Mouse (Mus musculus) embryonic facial prominence, embryonic 13.5 days (tissue): ENCODE measurements at regions not wholly inside any gene's neighbourhood (a gene's known extent, or its start where the extent isn't known, plus 50 kb on each side); places are given as distances from the start of the nearest gene placed in this dataset.

Source experiments
- ATAC-seq: fragments of 200-750 bp; cut with Nextera tagmentation; 2 replicates; pipeline ENCODE4 v1.8.0; 2017; ENCODE audit warnings: low read depth; ENCODE audit not compliant: insufficient number of reproducible peaks, insufficient read depth, low FRiP score, low TSS enrichment
- H3K27ac ChIP-seq: fragments of 300-500 bp; sonication (generic); 2 replicates; pipeline ENCODE4 v1.5.1; 2015; ENCODE audit warnings: moderate library complexity, mild to moderate bottlenecking, inconsistent platforms
- H3K27me3 ChIP-seq: fragments of 300-500 bp; sonication (generic); 2 replicates; pipeline ENCODE4 v1.6.1; 2015; ENCODE audit warnings: mild to moderate bottlenecking, inconsistent platforms
- H3K36me3 ChIP-seq: fragments of 300-500 bp; sonication (generic); 2 replicates; pipeline ENCODE4 v1.6.1; 2015; ENCODE audit warnings: mild to moderate bottlenecking, inconsistent platforms
- H3K4me1 ChIP-seq: fragments of 300-500 bp; sonication (generic); 2 replicates; pipeline ENCODE4 v1.6.1; 2015; ENCODE audit warnings: inconsistent platforms
- H3K4me2 ChIP-seq: fragments of 300-500 bp; sonication (generic); 2 replicates; pipeline ENCODE4 v1.6.1; 2015; ENCODE audit warnings: moderate library complexity, mild to moderate bottlenecking, inconsistent platforms
- H3K4me3 ChIP-seq: fragments of 300-500 bp; sonication (generic); 2 replicates; pipeline ENCODE4 v1.5.1; 2015; ENCODE audit warnings: mild to moderate bottlenecking, inconsistent platforms
- H3K9ac ChIP-seq: fragments of 300-500 bp; sonication (generic); 2 replicates; pipeline ENCODE4 v1.6.1; 2015; ENCODE audit warnings: mild to moderate bottlenecking, inconsistent platforms
- H3K9me3 ChIP-seq: fragments of 300-500 bp; sonication (generic); 2 replicates; pipeline ENCODE4 v1.6.1; 2016; ENCODE audit warnings: inconsistent platforms
- WGBS: fragments of 180-500 bp; shearing (Covaris S2); methylation state at CpG from one replicate; pipeline ENCODE4 v1.1.7; 2015; ENCODE audit warnings: mixed read lengths; 5-methylcytosine and 5-hydroxymethylcytosine counted together

- H3K4me2 ChIP-seq = no peak overlapping the region
- WGBS = 67% methylated on average over 10 of the region's 10 CpGs
- H3K36me3 ChIP-seq = no peaks in the 10 kb centered on the region
- no peak overlapping the region for H3K27ac ChIP-seq
- ATAC-seq = no peak
- no peaks in the 10 kb centered on the region for H3K9me3 ChIP-seq
- H3K4me3 ChIP-seq = no peak overlapping the region
- no peak overlapping the region for H3K9ac ChIP-seq
- H3K4me1 ChIP-seq = peaks cover 6% of the 10 kb centered on the region; the same call in 1 of the 2 replicates
- H3K27me3 ChIP-seq = peaks cover 33% of the 10 kb centered on the region
These were observed 140.1 kb downstream of the Kcnk1 start for GRCm38 (mm10) chr8:126135100-126135499.

GRCm38 (mm10) chr8:126135573-126135972, 140.6 kb downstream of the Kcnk1 start:
- Histone ChIP-seq H3K4me2 (no peak overlapping the region), H3K27me3 (peaks cover 38% of the 10 kb centered on the region), H3K9me3 (no peaks in the 10 kb centered on the region), H3K9ac (no peak overlapping the region), H3K36me3 (no peaks in the 10 kb centered on the region), H3K27ac (no peak overlapping the region), H3K4me1 (peaks cover 6% of the 10 kb centered on the region; the same call in 1 of the 2 replicates), H3K4me3 (no peak overlapping the region)
- WGBS = 82% methylated on average over 3 of the region's 3 CpGs
- ATAC-seq = no peak

GRCm38 (mm10) chr8:126136946-126137345, 142.0 kb downstream of the Kcnk1 start:
- WGBS = 78% methylated on average over 3 of the region's 3 CpGs
- peaks cover 51% of the 10 kb centered on the region for H3K27me3 ChIP-seq

GRCm38 (mm10) chr8:126137452-126137851, 142.5 kb downstream of the Kcnk1 start:
- Histone ChIP-seq H3K4me3 (no peak overlapping the region), H3K4me2 (no peak overlapping the region), H3K9ac (no peak overlapping the region), H3K4me1 (peaks cover 6% of the 10 kb centered on the region; the same call in 1 of the 2 replicates), H3K27ac (no peak overlapping the region), H3K27me3 (peaks cover 56% of the 10 kb centered on the region), H3K9me3 (no peaks in the 10 kb centered on the region), H3K36me3 (no peaks in the 10 kb centered on the region)
- WGBS = 62% methylated on average over 4 of the region's 4 CpGs
- ATAC-seq = no peak

More at GRCm38 (mm10) chr8:126136946-126137345, 142.0 kb downstream of the Kcnk1 start:
- H3K9me3 ChIP-seq = no peaks in the 10 kb centered on the region
- H3K4me2 ChIP-seq = no peak overlapping the region
- H3K36me3 ChIP-seq = no peaks in the 10 kb centered on the region
- H3K9ac ChIP-seq = no peak overlapping the region
- H3K27ac ChIP-seq = no peak overlapping the region
- no peak for ATAC-seq
- peaks cover 6% of the 10 kb centered on the region; the same call in 1 of the 2 replicates for H3K4me1 ChIP-seq
- no peak overlapping the region for H3K4me3 ChIP-seq

GRCm38 (mm10) chr8:126138645-126139545, 143.9 kb downstream of the Kcnk1 start:
- 0 out of 2 replicates have a peak, but pooled peaks have one; percentile 37 for ATAC-seq
- Histone ChIP-seq H3K9ac (peak overlapping the region; percentile 65), H3K27ac (no peak overlapping the region), H3K4me3 (peak overlapping the region; percentile 56), H3K36me3 (no peaks in the 10 kb centered on the region), H3K27me3 (peaks cover 59% of the 10 kb centered on the region), H3K9me3 (no peaks in the 10 kb centered on the region), H3K4me2 (peak overlapping the region; percentile 98), H3K4me1 (peaks cover 6% of the 10 kb centered on the region; the same call in 1 of the 2 replicates)
- under 1% methylated on average over 94 of the region's 95 CpGs for WGBS

GRCm38 (mm10) chr8:126139546-126139870, 144.5 kb downstream of the Kcnk1 start:
- no peaks in the 10 kb centered on the region for H3K9me3 ChIP-seq
- peak overlapping the region; percentile 56 for H3K4me3 ChIP-seq
- H3K27me3 ChIP-seq = peaks cover 59% of the 10 kb centered on the region
- H3K9ac ChIP-seq = no peak overlapping the region
- peaks cover 6% of the 10 kb centered on the region; the same call in 1 of the 2 replicates for H3K4me1 ChIP-seq
- no peak for ATAC-seq
- WGBS = 15% methylated on average over 11 of the region's 11 CpGs
- H3K36me3 ChIP-seq = no peaks in the 10 kb centered on the region
- peak overlapping the region; percentile 98 for H3K4me2 ChIP-seq
- no peak overlapping the region for H3K27ac ChIP-seq

- ATAC-seq = no peak
- H3K4me2 ChIP-seq = no peak overlapping the region
- 80% methylated on average over 6 of the region's 6 CpGs for WGBS
- H3K9ac ChIP-seq = no peak overlapping the region
- no peaks in the 10 kb centered on the region for H3K36me3 ChIP-seq
- H3K27ac ChIP-seq = no peak overlapping the region
- peaks cover 55% of the 10 kb centered on the region for H3K27me3 ChIP-seq
- peaks cover 6% of the 10 kb centered on the region; the same call in 1 of the 2 replicates for H3K4me1 ChIP-seq
- no peaks in the 10 kb centered on the region for H3K9me3 ChIP-seq
- H3K4me3 ChIP-seq = no peak overlapping the region
These were observed 146.0 kb downstream of the Kcnk1 start for GRCm38 (mm10) chr8:126140998-126141397.

GRCm38 (mm10) chr8:126151527-126151926, 146.8 kb upstream of the Slc35f3 start:
- Histone ChIP-seq H3K27ac (no peak overlapping the region), H3K27me3 (no peaks in the 10 kb centered on the region), H3K4me3 (no peak overlapping the region), H3K9me3 (no peaks in the 10 kb centered on the region), H3K36me3 (no peaks in the 10 kb centered on the region), H3K4me1 (0 out of 2 replicates have a peak, but pooled peaks cover 4% of the 10 kb centered on the region), H3K4me2 (no peak overlapping the region), H3K9ac (no peak overlapping the region)
- no peak for ATAC-seq
- WGBS = 79% methylated on average over 4 of the region's 4 CpGs

- Histone ChIP-seq H3K27me3 (no peaks in the 10 kb centered on the region), H3K36me3 (no peaks in the 10 kb centered on the region), H3K9ac (no peak overlapping the region), H3K9me3 (no peaks in the 10 kb centered on the region), H3K4me2 (no peak overlapping the region), H3K4me3 (no peak overlapping the region), H3K4me1 (peaks cover 4% of the 10 kb centered on the region; the same call in 1 of the 2 replicates), H3K27ac (no peak overlapping the region)
- no peak for ATAC-seq
- 79% methylated on average over 1 of the region's 1 CpGs for WGBS
These were observed 144.4 kb upstream of the Slc35f3 start for GRCm38 (mm10) chr8:126153955-126154354.

GRCm38 (mm10) chr8:126157452-126158185, 140.7 kb upstream of the Slc35f3 start:
- 66% methylated on average over 8 of the region's 8 CpGs for WGBS
- no peak for ATAC-seq
- Histone ChIP-seq H3K4me1 (peaks cover 4% of the 10 kb centered on the region; the same call in 1 of the 2 replicates), H3K9me3 (no peaks in the 10 kb centered on the region), H3K4me3 (no peak overlapping the region), H3K4me2 (no peak overlapping the region), H3K27me3 (no peaks in the 10 kb centered on the region), H3K36me3 (no peaks in the 10 kb centered on the region), H3K27ac (no peak overlapping the region), H3K9ac (no peak overlapping the region)

- Histone ChIP-seq H3K36me3 (no peaks in the 10 kb centered on the region), H3K27me3 (no peaks in the 10 kb centered on the region), H3K4me1 (peaks cover 4% of the 10 kb centered on the region; the same call in 1 of the 2 replicates), H3K9me3 (no peaks in the 10 kb centered on the region), H3K9ac (no peak overlapping the region), H3K4me2 (no peak overlapping the region), H3K27ac (no peak overlapping the region), H3K4me3 (no peak overlapping the region)
- 97% methylated on average over 4 of the region's 4 CpGs for WGBS
- no peak for ATAC-seq
These were observed 138.9 kb upstream of the Slc35f3 start for GRCm38 (mm10) chr8:126159485-126159884.
